Mouse (Mus musculus) mature B cell (primary cell): Measurements from ENCODE around the gene Rsph14.

Experiments used
- in situ Hi-C: fragments of 300-500 bp; cut with MboI; formaldehyde crosslinking; loops from 2 replicates; pipeline ENCODE4 v1.14.3; 2019

Rsph14 gene

DNA sequence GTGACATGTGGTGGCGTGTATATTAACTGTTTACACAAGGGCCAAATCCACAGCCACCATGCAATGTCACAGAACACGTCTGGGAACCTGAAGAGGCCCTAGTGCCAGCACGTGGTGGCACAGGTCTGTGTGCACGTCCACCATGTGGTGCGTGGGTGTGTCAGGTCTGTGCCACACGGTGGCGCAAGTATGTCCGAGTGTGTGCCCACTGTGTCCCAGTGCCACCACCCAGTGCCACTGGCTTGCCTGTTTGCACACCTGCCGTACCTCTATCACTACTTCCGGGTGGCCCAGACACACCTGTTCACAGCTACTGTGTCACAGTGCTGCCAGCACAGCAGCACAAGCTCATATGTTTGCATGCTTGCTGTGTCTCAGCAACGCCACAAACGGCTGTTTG is 97.9 kb downstream of the Rsph14 start:
- in situ Hi-C loops, result no loop called here

DNA sequence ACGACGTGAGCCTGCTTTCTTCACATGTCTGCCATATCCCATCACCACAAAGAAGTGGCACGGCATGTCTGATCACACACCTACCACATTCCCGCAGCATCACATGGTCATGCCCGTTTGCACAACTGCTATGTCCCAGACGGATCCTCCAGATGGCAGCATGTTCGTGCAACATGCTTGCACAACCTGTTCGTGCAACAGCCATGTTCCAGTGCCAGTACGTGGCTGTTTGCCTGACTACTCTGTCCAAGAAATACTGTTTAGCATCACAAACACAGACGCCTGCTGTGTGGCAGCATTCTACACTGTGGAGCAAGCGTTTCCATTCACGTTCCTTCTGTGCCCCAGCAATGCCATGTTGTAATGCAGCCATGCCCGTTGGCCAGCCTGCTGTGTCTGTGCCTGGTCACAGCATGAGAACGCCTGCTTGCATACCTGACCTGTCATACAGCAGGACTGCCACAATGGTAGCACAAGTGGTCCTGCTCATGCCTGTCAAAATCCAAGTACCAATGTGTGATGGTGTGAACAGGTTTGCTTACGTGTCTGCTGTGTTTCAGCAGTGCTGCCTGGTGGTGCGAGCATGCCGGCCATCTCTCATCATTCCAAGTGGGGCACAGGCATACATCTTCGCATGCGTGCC is 98.7 kb downstream of the Rsph14 start:
- in situ Hi-C loops, result no loop called here

DNA sequence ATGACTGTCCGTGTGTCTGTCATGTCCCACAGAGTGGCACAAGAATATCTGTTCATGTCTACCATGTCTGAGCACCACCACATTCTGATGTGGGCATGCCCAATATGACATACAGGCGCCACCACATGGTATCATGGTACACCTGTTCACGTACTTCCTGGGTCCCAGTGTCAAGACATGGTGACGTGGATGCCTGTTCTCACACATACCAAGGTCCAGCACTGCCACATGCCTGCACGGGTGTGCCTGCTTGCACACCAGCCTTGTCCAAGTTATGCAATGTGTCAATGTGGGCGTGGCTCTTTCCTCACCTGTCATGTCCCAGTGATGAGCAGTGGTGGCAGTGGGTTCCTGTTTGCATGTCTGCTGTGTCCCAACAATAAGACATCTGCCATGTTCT is 99.9 kb downstream of the Rsph14 start:
- in situ Hi-C loops, result no loop called here

DNA sequence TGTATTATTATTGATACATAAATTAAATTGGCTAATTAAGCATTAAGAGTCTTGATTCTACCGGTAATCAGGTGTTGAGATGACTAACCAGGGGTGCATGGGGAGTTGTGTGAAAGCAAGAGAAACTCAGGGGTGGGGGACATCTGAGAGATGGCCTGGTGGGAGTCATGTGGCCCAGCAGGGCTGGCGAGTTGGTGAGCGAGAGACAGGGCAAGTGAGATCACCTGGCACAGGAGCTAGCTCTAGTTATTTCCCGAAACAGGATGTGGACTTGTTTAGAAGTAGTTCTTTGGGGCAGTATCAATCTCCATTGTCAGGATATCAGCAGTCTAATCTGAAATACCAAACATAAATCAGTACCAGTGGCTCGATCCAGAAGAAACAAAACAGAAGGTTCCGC is 100.8 kb downstream of the Rsph14 start:
- in situ Hi-C loops, result no loop called here

DNA sequence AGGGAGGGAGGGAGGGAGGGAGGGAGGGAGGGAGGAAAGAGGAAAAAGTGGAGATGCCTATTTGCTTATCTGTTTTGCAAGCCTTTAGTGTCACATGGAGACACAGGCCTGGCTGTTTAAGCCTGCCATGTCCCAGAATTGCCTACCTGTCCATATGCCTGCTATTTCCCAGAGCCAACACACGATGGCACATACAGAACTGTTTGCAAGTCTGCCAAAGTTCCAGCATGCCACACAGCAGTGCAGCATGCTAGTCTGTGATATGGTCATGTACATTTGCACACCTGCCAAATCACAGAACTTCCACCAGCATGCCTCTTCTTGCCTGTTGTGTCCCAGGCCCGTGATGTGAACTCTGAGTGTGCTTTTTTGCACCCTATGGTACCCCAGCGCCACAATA is 101.8 kb downstream of the Rsph14 start:
- in situ Hi-C loops, result no loop called here

DNA sequence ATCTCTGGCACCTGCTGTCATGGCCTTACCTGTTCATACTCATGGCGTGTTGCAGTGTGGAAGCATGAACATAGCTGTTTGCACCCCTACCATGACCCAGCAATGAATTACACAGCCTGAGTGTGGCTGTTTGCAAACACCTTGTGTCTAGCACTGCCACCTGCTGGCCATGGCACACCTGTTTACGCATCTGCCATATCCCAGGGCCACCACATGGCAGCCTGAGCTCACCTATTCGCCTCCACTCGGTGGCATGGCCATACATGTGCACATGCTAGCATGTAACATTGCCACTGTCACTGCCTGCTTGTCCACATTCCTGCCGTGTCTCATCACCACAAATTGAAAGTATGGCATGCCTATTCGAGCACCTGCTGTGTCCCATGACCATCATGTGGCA is 102.8 kb downstream of the Rsph14 start:
- in situ Hi-C loops, result no loop called here

DNA sequence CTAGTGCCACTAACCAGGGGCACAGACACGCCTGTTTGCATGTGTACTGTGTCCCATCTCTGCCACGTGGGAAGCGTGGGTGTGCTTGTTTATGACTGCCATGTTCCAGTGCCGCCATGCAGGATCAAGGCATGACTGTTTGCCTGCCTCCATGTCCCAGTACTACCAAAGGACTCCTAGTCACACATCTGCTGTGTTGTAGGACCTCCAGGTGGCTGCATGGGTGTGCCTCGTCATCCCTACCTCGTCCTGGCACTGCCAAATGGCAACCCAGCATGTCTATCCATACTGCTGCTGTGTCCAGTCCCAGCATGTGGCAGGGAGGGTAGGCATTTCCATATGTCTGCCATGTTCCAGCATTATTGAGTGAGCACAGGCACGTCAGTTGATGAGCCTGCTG is 104.1 kb downstream of the Rsph14 start:
- in situ Hi-C loops, result no loop called here

DNA sequence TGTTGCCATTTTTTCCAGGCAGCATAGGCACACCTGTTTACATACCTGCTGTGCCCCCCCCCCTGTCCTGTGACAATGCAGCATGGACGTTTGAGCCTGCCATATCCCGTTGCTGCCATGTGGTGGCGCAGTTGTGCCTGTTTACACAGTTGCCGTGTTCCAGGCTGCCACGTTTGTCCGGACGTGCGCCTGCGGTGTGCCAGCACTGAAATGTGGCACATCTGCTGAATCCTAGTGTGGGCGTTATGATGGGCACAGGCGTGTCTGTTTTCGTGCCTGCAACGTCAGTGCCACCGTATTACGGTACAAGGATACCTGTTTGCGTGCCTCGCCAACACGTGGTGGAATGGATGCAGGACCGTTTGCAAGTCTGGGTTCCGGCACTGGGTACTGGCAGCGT is 107.1 kb downstream of the Rsph14 start:
- in situ Hi-C loops, result no loop called here

DNA sequence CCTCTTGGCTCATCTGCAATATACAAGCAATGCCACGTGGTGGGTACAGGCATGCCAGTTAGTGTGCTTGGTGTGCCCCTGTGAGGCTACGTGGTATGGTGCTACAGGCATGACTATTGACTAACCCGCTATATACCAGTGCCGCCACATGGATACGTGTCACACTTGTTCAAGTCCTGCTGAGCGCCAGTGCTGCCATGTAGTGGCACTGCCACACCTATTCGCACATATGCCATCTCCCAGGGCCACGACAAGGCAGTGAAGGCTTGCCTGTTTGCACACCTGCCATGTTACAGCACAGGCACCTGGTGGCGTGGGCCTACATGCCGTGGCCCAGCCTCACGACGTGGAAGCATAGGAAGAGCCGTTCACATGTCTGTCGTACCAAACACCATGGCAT is 108.1 kb downstream of the Rsph14 start:
- in situ Hi-C loops, result no loop called here

DNA sequence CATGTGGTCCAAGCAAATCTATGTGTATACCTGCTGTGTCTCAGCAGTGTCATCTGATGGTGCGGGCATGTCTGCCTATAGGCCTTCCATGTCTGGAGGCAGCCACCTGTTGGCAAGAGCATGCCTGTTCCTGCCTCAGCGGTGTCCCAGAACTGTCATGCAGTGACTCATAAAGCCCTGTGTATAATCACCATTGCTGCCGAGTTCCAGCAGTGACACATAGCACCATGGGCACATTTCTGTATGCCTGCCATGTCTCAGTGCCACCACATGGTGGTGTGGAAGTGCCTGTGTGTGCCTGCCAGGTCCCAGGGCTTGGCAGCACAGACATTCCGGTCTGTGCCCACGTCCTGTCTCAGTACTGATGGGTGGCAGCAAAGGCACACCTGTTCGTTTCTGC is 109.6 kb downstream of the Rsph14 start:
- in situ Hi-C loops, result no loop called here

DNA sequence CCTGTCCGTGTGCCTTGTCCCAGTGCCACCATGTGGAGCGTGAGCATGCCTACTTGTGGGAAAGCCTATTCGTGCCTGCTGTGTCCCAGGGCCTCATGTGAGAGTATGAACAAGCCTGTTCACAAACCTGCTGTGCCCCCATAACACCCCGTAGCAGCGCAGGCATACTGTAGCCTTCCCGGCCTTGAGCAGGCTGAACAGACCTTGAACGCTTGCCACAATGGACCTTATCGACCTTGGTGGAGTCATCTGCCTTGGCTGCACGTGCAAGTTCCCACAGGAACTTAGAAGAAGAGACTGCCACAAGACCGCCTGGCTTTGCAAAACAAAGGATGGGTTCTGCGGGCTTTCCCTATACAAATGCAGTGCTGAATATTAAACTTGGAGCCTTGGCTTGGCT is 110.8 kb downstream of the Rsph14 start:
- in situ Hi-C loops, result no loop called here

DNA sequence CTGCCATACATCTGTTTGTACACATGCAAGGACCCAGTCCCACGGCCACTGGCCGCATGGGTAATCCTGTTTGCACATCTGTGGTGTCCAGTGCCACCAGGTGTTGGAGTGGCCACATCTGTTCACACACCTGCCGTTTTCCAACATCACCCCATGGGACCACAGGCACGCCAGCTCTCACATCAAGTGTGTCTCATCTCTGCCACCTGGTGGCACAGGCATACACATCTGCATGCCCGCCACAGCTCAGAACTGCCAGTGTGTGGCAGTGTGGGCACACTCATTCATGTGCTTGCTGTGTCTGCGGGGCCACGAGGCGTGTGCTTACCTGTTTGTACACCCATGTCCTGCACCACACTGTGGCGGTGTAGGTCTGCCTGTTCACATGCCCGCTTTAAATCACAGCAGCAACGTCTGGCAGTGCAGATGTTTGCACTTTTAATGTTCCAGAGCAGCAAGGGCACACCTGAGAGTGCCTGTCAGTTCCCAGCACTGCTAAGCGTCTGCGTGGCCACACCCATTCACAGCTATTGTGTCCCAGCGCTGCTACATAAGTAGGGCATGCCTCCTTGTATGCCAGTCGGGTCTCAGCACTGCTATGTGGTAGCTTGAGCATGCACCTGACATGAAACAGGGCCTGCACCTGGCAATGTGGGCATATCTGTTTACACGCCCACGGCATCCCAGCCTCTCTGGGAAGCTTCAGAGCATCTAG is 111.4 kb downstream of the Rsph14 start:
- in situ Hi-C loops, result no loop called here

DNA sequence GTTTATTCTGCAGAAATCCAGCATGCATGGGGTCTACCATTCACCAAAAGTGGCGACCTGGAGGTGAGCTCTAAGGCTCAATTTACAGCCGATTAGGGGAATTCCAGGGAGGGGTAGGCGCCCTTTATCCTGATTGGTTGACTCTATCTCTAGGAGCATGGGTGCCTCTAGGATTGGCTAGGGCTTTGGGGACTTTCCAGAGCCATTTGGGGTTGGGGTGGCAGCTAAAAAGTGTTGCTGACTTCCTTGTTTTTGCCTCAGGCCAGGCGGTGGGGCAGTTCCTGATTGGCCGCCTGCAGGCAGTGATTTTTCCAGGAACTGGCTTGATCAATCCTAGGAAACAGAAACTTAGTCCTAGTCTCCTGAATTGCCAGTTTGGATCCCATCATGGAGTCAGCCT is 113.1 kb downstream of the Rsph14 start:
- in situ Hi-C loops, result no loop called here

DNA sequence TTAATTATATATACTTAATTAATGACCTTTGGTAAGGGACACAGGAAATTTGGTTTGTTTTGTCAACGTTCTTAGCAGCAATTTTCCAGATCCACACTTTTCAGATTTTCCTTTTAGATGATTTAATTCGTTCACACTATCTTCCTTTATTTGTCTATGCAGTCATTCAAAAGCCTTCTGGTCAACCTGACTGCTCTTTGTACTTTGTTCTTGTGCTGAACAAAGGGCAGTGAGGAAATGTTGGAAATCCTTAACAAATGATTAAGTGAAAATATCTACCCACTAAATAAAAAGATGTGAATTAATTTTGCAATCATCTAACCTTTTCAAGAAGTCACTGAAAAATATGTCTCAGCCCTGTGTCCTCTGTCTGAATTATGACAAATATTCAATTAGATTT is 124.0 kb downstream of the Rsph14 start:
- in situ Hi-C loops, result no loop called here
